Mouse (Mus musculus) embryonic facial prominence, embryonic 12.5 days (tissue): ENCODE measurements around the gene Cldn34b2. TPM values are rescaled to one million over a fixed set of nuclear protein-coding genes. Genes with fewer than 3 reads are reported as not detected.
"Not testable (repeated sequence)": the region's sequence is repeated elsewhere in the genome, so short reads cannot be mapped to it uniquely, and the experiment has no call there.

Experiments used
- ATAC-seq: fragments of 200-750 bp; cut with Nextera tagmentation; 2 replicates; pipeline ENCODE4 v1.8.0; 2017; ENCODE audit not compliant: insufficient number of reproducible peaks, insufficient read depth, low FRiP score, low TSS enrichment
- H3K27ac ChIP-seq: fragments of 300-500 bp; sonication (generic); 2 replicates; pipeline ENCODE4 v1.5.1; 2016; ENCODE audit warnings: mild to moderate bottlenecking
- H3K27me3 ChIP-seq: fragments of 300-500 bp; sonication (generic); 2 replicates; pipeline ENCODE4 v1.6.1; 2016; ENCODE audit warnings: mild to moderate bottlenecking, moderate library complexity
- H3K36me3 ChIP-seq: fragments of 300-500 bp; sonication (generic); 2 replicates; pipeline ENCODE4 v1.6.1; 2016; ENCODE audit warnings: mild to moderate bottlenecking
- H3K4me1 ChIP-seq: fragments of 300-500 bp; sonication (generic); 2 replicates; pipeline ENCODE4 v1.6.1; 2016
- H3K4me2 ChIP-seq: fragments of 300-500 bp; sonication (generic); replicated peaks from 2 replicates; pipeline ENCODE4 v1.6.1; 2016; ENCODE audit warnings: mild to moderate bottlenecking, moderate library complexity
- H3K4me3 ChIP-seq: fragments of 300-500 bp; sonication (generic); 2 replicates; pipeline ENCODE4 v1.5.1; 2016; ENCODE audit warnings: mild to moderate bottlenecking
- H3K9ac ChIP-seq: fragments of 300-500 bp; sonication (generic); 2 replicates; pipeline ENCODE4 v1.6.1; 2016; ENCODE audit warnings: mild to moderate bottlenecking, moderate library complexity
- H3K9me3 ChIP-seq: fragments of 300-500 bp; sonication (generic); 2 replicates; pipeline ENCODE4 v1.6.1; 2016; ENCODE audit warnings: mild to moderate bottlenecking, moderate library complexity
- WGBS: fragments of 180-500 bp; shearing (Covaris S2); methylation state at CpG from one replicate; pipeline ENCODE4 v1.1.7; 2016; 5-methylcytosine and 5-hydroxymethylcytosine counted together
- polyA plus RNA-seq: library from polyadenylated mRNA; unstranded; fragments of >200 nt; fragmentation: Nextera tagmentation; extraction: Ambion mirVana; gene quantifications from 2 replicates; pipeline ENCODE4 v1.2.1, GENCODE M21; 2016

The Cldn34b2 gene
- polyA plus RNA-seq, 1 experiment from 2014 or later: not detected

DNA sequence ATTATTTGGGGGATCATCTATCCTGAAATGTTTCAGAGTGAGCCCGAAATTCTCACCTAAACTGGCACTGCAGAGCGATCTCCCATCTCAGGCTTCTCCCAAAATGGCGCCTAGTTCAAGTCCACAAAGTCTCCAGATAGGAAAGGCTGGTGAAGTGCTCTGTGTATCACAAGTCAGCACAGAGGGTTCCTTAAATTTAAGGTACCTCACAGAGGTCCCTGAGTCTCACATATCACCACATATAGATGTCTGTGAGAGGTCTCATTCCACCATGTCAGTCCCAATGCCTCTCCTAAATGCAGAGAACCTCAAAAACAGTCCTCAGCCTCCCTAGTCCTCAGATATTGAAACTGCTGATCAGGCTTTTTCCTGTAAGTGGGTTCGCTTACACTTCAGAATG, 34.6 kb downstream of the Cldn34b2 start, which contains the start of gene Magea2:
Gene Magea2, minus strand, starts transcription at position 101 of the 400 bp plus-strand sequence.
- H3K4me1 ChIP-seq, H3K27ac ChIP-seq, H3K9ac ChIP-seq, H3K27me3 ChIP-seq, H3K4me2 ChIP-seq, H3K4me3 ChIP-seq, ATAC-seq, H3K36me3 ChIP-seq, H3K9me3 ChIP-seq: not testable (repeated sequence)
- WGBS: 79% methylated on average over 3 of the region's 4 CpGs

DNA sequence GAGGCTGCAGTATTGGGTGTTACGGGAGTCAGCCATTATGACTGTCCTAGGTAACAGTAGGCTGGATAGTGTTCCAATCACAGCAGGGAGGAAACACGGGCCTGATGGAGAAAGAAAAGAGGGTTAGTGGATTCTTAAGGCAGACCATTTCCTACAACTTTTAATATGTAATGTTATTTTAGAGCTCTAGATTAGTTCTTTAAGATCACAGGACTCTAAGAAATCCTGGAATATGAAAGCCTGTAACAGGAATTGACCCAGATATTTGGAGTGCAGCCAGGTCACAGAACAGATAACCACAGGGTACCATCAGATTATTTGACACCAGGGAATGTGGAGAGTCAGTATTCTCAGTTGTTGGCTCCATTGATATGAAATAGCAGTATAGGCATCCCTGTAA, 38.5 kb downstream of the Cldn34b2 start, which contains the start of gene Magea1:
Gene Magea1, minus strand, starts transcription at position 101 of the 400 bp plus-strand sequence.
- not testable (repeated sequence) for H3K4me3 ChIP-seq, H3K4me2 ChIP-seq, H3K27ac ChIP-seq, H3K9ac ChIP-seq, H3K36me3 ChIP-seq, H3K4me1 ChIP-seq, H3K9me3 ChIP-seq, ATAC-seq, H3K27me3 ChIP-seq
- 100% methylated on average over 1 of the region's 2 CpGs for WGBS

Other genes starting within 250 kb of the Cldn34b2 start
- not detected in 2 replicates for gene Cldn34b1, start 238.1 kb downstream of the Cldn34b2 start, polyA plus RNA-seq
- gene Magea6, start 192.4 kb downstream of the Cldn34b2 start, polyA plus RNA-seq: not detected in 2 replicates
- not detected in 2 replicates for gene Magea3, start 178.9 kb downstream of the Cldn34b2 start, polyA plus RNA-seq
- not detected in 2 replicates for gene Magea8, start 132.6 kb downstream of the Cldn34b2 start, polyA plus RNA-seq
- not detected in 2 replicates for gene Magea5, start 65.3 kb downstream of the Cldn34b2 start, polyA plus RNA-seq
- not detected in 2 replicates for gene Magea1, start 38.6 kb downstream of the Cldn34b2 start, polyA plus RNA-seq
- gene Magea2, start 34.7 kb downstream of the Cldn34b2 start, polyA plus RNA-seq: not detected in 2 replicates
- gene Sat1, start 88.0 kb upstream of the Cldn34b2 start, polyA plus RNA-seq: 101 and 105 TPM in 2 replicates
- 32.2 and 32.5 TPM in 2 replicates for gene Acot9, start 134.0 kb upstream of the Cldn34b2 start, polyA plus RNA-seq
- 240 and 253 TPM in 2 replicates for gene Prdx4, start 212.3 kb upstream of the Cldn34b2 start, polyA plus RNA-seq